Mouse (Mus musculus) lung, embryonic 14.5 days (tissue): ENCODE results near the gene Olfml2b. TPM values are rescaled to one million over a fixed set of nuclear protein-coding genes. Genes with fewer than 3 reads are reported as not detected.
A peak's percentile ranks its signal among the peaks of the same experiment; 100 is the strongest.

Source experiments
- ATAC-seq: fragments of 200-750 bp; cut with Nextera tagmentation; 2 replicates; pipeline ENCODE4 v1.8.0; 2017; ENCODE audit warnings: mild to moderate bottlenecking, moderate TSS enrichment, moderate library complexity; ENCODE audit not compliant: insufficient read depth
- DNase-seq: peaks from one replicate; pipeline ENCODE4 v3.0.0-alpha.2; 2015
- H3K27ac ChIP-seq: fragments of 300-500 bp; sonication (generic); 2 replicates; pipeline ENCODE4 v1.5.1; 2014; ENCODE audit warnings: low read depth, mild to moderate bottlenecking, moderate library complexity
- H3K27me3 ChIP-seq: fragments of 300-500 bp; sonication (generic); 2 replicates; pipeline ENCODE4 v1.6.1; 2014; ENCODE audit warnings: low read length, control low read depth; ENCODE audit not compliant: insufficient read depth
- H3K36me3 ChIP-seq: fragments of 300-500 bp; sonication (generic); 2 replicates; pipeline ENCODE4 v1.6.1; 2014; ENCODE audit warnings: control low read depth; ENCODE audit not compliant: insufficient read depth
- H3K4me1 ChIP-seq: fragments of 300-500 bp; sonication (generic); 2 replicates; pipeline ENCODE4 v1.6.1; 2014; ENCODE audit warnings: antibody characterized with exemption, control low read depth; ENCODE audit not compliant: insufficient read depth
- H3K4me2 ChIP-seq: fragments of 300-500 bp; sonication (generic); 2 replicates; pipeline ENCODE4 v1.6.1; 2014; ENCODE audit warnings: mild to moderate bottlenecking
- H3K4me3 ChIP-seq: fragments of 300-500 bp; sonication (generic); 2 replicates; pipeline ENCODE4 v1.5.1; 2014; ENCODE audit warnings: low read depth, low read length
- H3K9ac ChIP-seq: fragments of 300-500 bp; sonication (generic); 2 replicates; pipeline ENCODE4 v1.6.1; 2014
- H3K9me3 ChIP-seq: fragments of 300-500 bp; sonication (generic); 2 replicates; pipeline ENCODE4 v1.6.1; 2016; ENCODE audit warnings: low read depth, low read length, control low read depth
- CTCF ChIP-seq: IDR thresholded peaks from 2 replicates; pipeline ENCODE4 v1.5.1; 2016; ENCODE audit warnings: antibody characterized with exemption, low read depth
- WGBS: fragments of 180-500 bp; shearing (Covaris S2); extraction: QIAGEN DNeasy Blood & Tissue Kit; methylation state at CpG from one replicate; pipeline ENCODE4 v1.1.7; 2014; 5-methylcytosine and 5-hydroxymethylcytosine counted together
- polyA plus RNA-seq: library from polyadenylated mRNA; unstranded; fragments of >200 nt; fragmentation: Nextera tagmentation; extraction: Ambion mirVana; gene quantifications from 2 replicates; pipeline ENCODE4 v1.2.1, GENCODE M21; 2014

The Olfml2b gene
- polyA plus RNA-seq, 1 experiment from 2014 or later: 18.8 TPM

- DNase-seq: no peak
Observed at GRCm38 (mm10) chr1:170630489-170630888, 13.8 kb upstream of the Olfml2b start.

GRCm38 (mm10) chr1:170631571-170631970 lies 12.8 kb upstream of the Olfml2b start:
- no peak for ATAC-seq
- 90% methylated on average over 5 of the region's 5 CpGs for WGBS

More at GRCm38 (mm10) chr1:170630489-170630888, 13.8 kb upstream of the Olfml2b start:
- ATAC-seq: no peak
- no peak for TF ChIP-seq CTCF
- Histone ChIP-seq H3K36me3 (no peaks in the 10 kb centered on the region), H3K27ac (no peak overlapping the region), H3K4me2 (no peak overlapping the region), H3K4me1 (no peaks in the 10 kb centered on the region), H3K4me3 (no peak overlapping the region), H3K27me3 (no peaks in the 10 kb centered on the region), H3K9ac (no peak overlapping the region), H3K9me3 (no peaks in the 10 kb centered on the region)
- WGBS: 83% methylated on average over 4 of the region's 4 CpGs

GRCm38 (mm10) chr1:170632385-170632784 lies 11.9 kb upstream of the Olfml2b start:
- peak; percentile 71 for ATAC-seq
- no peaks in the 10 kb centered on the region for H3K27me3 ChIP-seq

More at GRCm38 (mm10) chr1:170631571-170631970, 12.8 kb upstream of the Olfml2b start:
- H3K9ac ChIP-seq: no peak overlapping the region
- no peaks in the 10 kb centered on the region for H3K9me3 ChIP-seq
- no peak overlapping the region for H3K4me2 ChIP-seq
- H3K4me1 ChIP-seq: no peaks in the 10 kb centered on the region
- no peak for TF ChIP-seq CTCF
- H3K4me3 ChIP-seq: no peak overlapping the region
- no peak for DNase-seq
- no peak overlapping the region for H3K27ac ChIP-seq
- no peaks in the 10 kb centered on the region for H3K27me3 ChIP-seq
- H3K36me3 ChIP-seq: no peaks in the 10 kb centered on the region

GRCm38 (mm10) chr1:170632856-170633255 lies 11.5 kb upstream of the Olfml2b start:
- Histone ChIP-seq H3K9ac (no peak overlapping the region), H3K36me3 (no peaks in the 10 kb centered on the region), H3K27ac (no peak overlapping the region), H3K4me2 (no peak overlapping the region), H3K9me3 (no peaks in the 10 kb centered on the region), H3K27me3 (no peaks in the 10 kb centered on the region), H3K4me3 (no peak overlapping the region), H3K4me1 (no peaks in the 10 kb centered on the region)
- DNase-seq (no peak), ATAC-seq (no peak)
- 62% methylated on average over 4 of the region's 4 CpGs for WGBS
- no peak for TF ChIP-seq CTCF

More at GRCm38 (mm10) chr1:170632385-170632784, 11.9 kb upstream of the Olfml2b start:
- Histone ChIP-seq H3K4me3 (no peak overlapping the region), H3K9me3 (no peaks in the 10 kb centered on the region), H3K27ac (no peak overlapping the region), H3K4me1 (no peaks in the 10 kb centered on the region), H3K4me2 (no peak overlapping the region), H3K36me3 (no peaks in the 10 kb centered on the region), H3K9ac (no peak overlapping the region)
- peak; percentile 94 for DNase-seq
- 8% methylated on average over 3 of the region's 3 CpGs for WGBS
- TF ChIP-seq CTCF: peak; percentile 97

GRCm38 (mm10) chr1:170638941-170639340 lies 5.4 kb upstream of the Olfml2b start:
- no peak overlapping the region for H3K4me3 ChIP-seq
- TF ChIP-seq CTCF: no peak
- WGBS: 85% methylated on average over 7 of the region's 7 CpGs
- H3K4me2 ChIP-seq: no peak overlapping the region
- no peak overlapping the region for H3K27ac ChIP-seq
- no peaks in the 10 kb centered on the region for H3K9me3 ChIP-seq
- ATAC-seq (no peak), DNase-seq (no peak)
- no peaks in the 10 kb centered on the region for H3K27me3 ChIP-seq
- H3K4me1 ChIP-seq: no peaks in the 10 kb centered on the region
- no peak overlapping the region for H3K9ac ChIP-seq
- H3K36me3 ChIP-seq: no peaks in the 10 kb centered on the region

- Histone ChIP-seq H3K4me3 (peak overlapping the region; percentile 13), H3K4me2 (peak overlapping the region; percentile 67), H3K27me3 (no peaks in the 10 kb centered on the region), H3K27ac (peak overlapping the region; percentile 40; the same call in 1 of the 2 replicates), H3K36me3 (0 out of 2 replicates have a peak, but pooled peaks cover 7% of the 10 kb centered on the region), H3K9ac (peak overlapping the region; percentile 17; the same call in 1 of the 2 replicates), H3K4me1 (peaks cover 18% of the 10 kb centered on the region; the same call in 1 of the 2 replicates), H3K9me3 (no peaks in the 10 kb centered on the region)
- DNase-seq (peak; percentile 19), ATAC-seq (no peak)
- whole genome bisulfite sequencing: 39% methylated on average over 15 of the region's 15 CpGs
- TF ChIP-seq CTCF: no peak
Observed at GRCm38 (mm10) chr1:170645896-170646605, 1.7 kb downstream of the Olfml2b start.

GRCm38 (mm10) chr1:170646606-170647287 lies 2.4 kb downstream of the Olfml2b start:
- H3K9me3 ChIP-seq: no peaks in the 10 kb centered on the region
- H3K4me2 ChIP-seq: peak overlapping the region; percentile 67
- peak overlapping the region; percentile 17; the same call in 1 of the 2 replicates for H3K9ac ChIP-seq
- ATAC-seq (no peak), DNase-seq (no peak)
- H3K27ac ChIP-seq: 0 out of 2 replicates have a peak overlapping the region, but pooled peaks have one; percentile 13
- peaks cover 22% of the 10 kb centered on the region; the same call in 1 of the 2 replicates for H3K4me1 ChIP-seq
- no peaks in the 10 kb centered on the region for H3K27me3 ChIP-seq
- no peak for TF ChIP-seq CTCF
- WGBS: 57% methylated on average over 9 of the region's 9 CpGs
- 0 out of 2 replicates have a peak, but pooled peaks cover 9% of the 10 kb centered on the region for H3K36me3 ChIP-seq
- H3K4me3 ChIP-seq: no peak overlapping the region; the same call in 1 of the 2 replicates
